Mouse (Mus musculus) CH12.LX (cell line): Measurements from ENCODE around the gene Sh3bp5l. TPM values are rescaled to one million over a fixed set of nuclear protein-coding genes. Genes with fewer than 3 reads are reported as not detected.
A peak's percentile ranks its signal among the peaks of the same experiment; 100 is the strongest.

ENCODE experiments used
- DNase-seq: peaks from one replicate; pipeline ENCODE4 v3.0.0-alpha.2; 2013; ENCODE audit errors: extremely low read depth
- H3K27ac ChIP-seq: 2 replicates; pipeline ENCODE4 v1.5.1; 2012; ENCODE audit warnings: low read depth, mild to moderate bottlenecking, control low read depth, moderate library complexity; ENCODE audit not compliant: insufficient read depth
- H3K27me3 ChIP-seq: replicated peaks from 2 replicates; pipeline ENCODE3; 2012; ENCODE audit warnings: inconsistent platforms
- H3K36me3 ChIP-seq, 2 experiments: replicated peaks in 1 of 2; 2 replicates each; pipeline versions ENCODE3 to v1.6.1; 2012; ENCODE audit warnings: inconsistent platforms in 1 of 2, low read length in 1 of 2, mild to moderate bottlenecking in 1 of 2, mixed read lengths in 1 of 2, moderate library complexity in 1 of 2; ENCODE audit not compliant: control insufficient read depth in 1 of 2, insufficient read depth in 1 of 2
- H3K4me1 ChIP-seq, 2 experiments: 2 replicates each; pipeline ENCODE4 v1.6.1; 2012; ENCODE audit warnings: inconsistent platforms in 1 of 2, moderate library complexity in 1 of 2; ENCODE audit not compliant: insufficient read depth in 2 of 2, control insufficient read depth in 1 of 2
- H3K4me2 ChIP-seq: 2 replicates; pipeline ENCODE4 v1.6.1; 2012; ENCODE audit warnings: low read depth, mild to moderate bottlenecking, control low read depth; ENCODE audit not compliant: poor library complexity, insufficient read depth, severe bottlenecking
- H3K4me3 ChIP-seq, 3 experiments: fragments of 150-350 bp in 1 of 3; sonication (generic) in 1 of 3; replicated peaks in 1 of 3; 2 replicates each; pipeline versions ENCODE3 to v1.5.1; 2011 to 2012; ENCODE audit warnings: low read depth in 2 of 3, low read length in 2 of 3, mild to moderate bottlenecking in 2 of 3, moderate library complexity in 2 of 3, control low read depth in 1 of 3, improper control_type of control experiment in 1 of 3, inconsistent platforms in 1 of 3, mixed read lengths in 1 of 3; ENCODE audit not compliant: poor library complexity in 1 of 3
- H3K79me2 ChIP-seq: replicated peaks from 2 replicates; pipeline ENCODE4 v1.6.1; 2012; ENCODE audit warnings: mild to moderate bottlenecking, moderate library complexity; ENCODE audit not compliant: control insufficient read depth, poor library complexity, insufficient read depth, severe bottlenecking; ENCODE audit errors: extremely low read depth
- H3K9ac ChIP-seq: 2 replicates; pipeline ENCODE4 v1.6.1; 2012; ENCODE audit warnings: low read depth, mild to moderate bottlenecking, control low read depth, moderate library complexity; ENCODE audit not compliant: insufficient read depth
- H3K9me3 ChIP-seq: replicated peaks from 2 replicates; pipeline ENCODE3; 2012; ENCODE audit warnings: low read length, inconsistent platforms, mixed read lengths
- CTCF ChIP-seq, 2 experiments: IDR thresholded peaks in 1 of 2; conservative IDR thresholded peaks in 1 of 2; 2 replicates each; pipeline ENCODE4 v1.5.1; 2011 to 2012; ENCODE audit warnings: low read depth in 2 of 2, low read length in 2 of 2, improper control_type of control experiment in 1 of 2, inconsistent platforms in 1 of 2, mild to moderate bottlenecking in 1 of 2, moderate library complexity in 1 of 2
- E2F4 ChIP-seq: IDR thresholded peaks from 2 replicates; pipeline ENCODE4 v1.6.1; 2011; ENCODE audit warnings: low read depth, low read length, improper control_type of control experiment; ENCODE audit not compliant: insufficient replicate concordance
- ELF1 ChIP-seq: IDR thresholded peaks from 2 replicates; pipeline ENCODE4 v1.6.1; 2014; ENCODE audit warnings: low read depth, mild to moderate bottlenecking, inconsistent platforms, low read length, improper control_type of control experiment
- EP300 ChIP-seq: IDR thresholded peaks from 2 replicates; pipeline ENCODE4 v1.6.1; 2011; ENCODE audit warnings: low read length, improper control_type of control experiment
- ETS1 ChIP-seq: conservative IDR thresholded peaks from 2 replicates; pipeline ENCODE4 v1.6.1; 2012; ENCODE audit warnings: low read depth, mild to moderate bottlenecking, inconsistent platforms, low read length, improper control_type of control experiment, moderate library complexity
- IRF4 ChIP-seq: IDR thresholded peaks from 2 replicates; pipeline ENCODE4 v1.6.1; 2014; ENCODE audit warnings: low read depth, mild to moderate bottlenecking, inconsistent platforms, low read length, improper control_type of control experiment
- JUN ChIP-seq: IDR thresholded peaks from 2 replicates; pipeline ENCODE4 v1.6.1; 2011; ENCODE audit warnings: low read depth, mild to moderate bottlenecking, low read length, improper control_type of control experiment, moderate library complexity; ENCODE audit not compliant: insufficient read depth
- JUND ChIP-seq: conservative IDR thresholded peaks from 2 replicates; pipeline ENCODE4 v1.6.1; 2011; ENCODE audit warnings: low read depth, low read length, improper control_type of control experiment
- KAT2A ChIP-seq: IDR thresholded peaks from 2 replicates; pipeline ENCODE4 v1.6.1; 2012; ENCODE audit warnings: low read length, improper control_type of control experiment, inconsistent platforms; ENCODE audit not compliant: insufficient replicate concordance
- MAFK ChIP-seq: IDR thresholded peaks from 2 replicates; pipeline ENCODE4 v1.6.1; 2011; ENCODE audit warnings: low read length, improper control_type of control experiment; ENCODE audit not compliant: insufficient replicate concordance
- MEF2A ChIP-seq: IDR thresholded peaks from 2 replicates; pipeline ENCODE4 v1.6.1; 2014; ENCODE audit warnings: low read depth, mild to moderate bottlenecking, inconsistent platforms, low read length, improper control_type of control experiment, borderline replicate concordance
- MXI1 ChIP-seq: IDR thresholded peaks from 2 replicates; pipeline ENCODE4 v1.6.1; 2011; ENCODE audit warnings: mild to moderate bottlenecking, low read depth, low read length, improper control_type of control experiment
- NELFE ChIP-seq: IDR thresholded peaks from 2 replicates; pipeline ENCODE4 v1.6.1; 2011; ENCODE audit warnings: low read depth, low read length, improper control_type of control experiment
- PAX5 ChIP-seq: IDR thresholded peaks from 2 replicates; pipeline ENCODE4 v1.6.1; 2012; ENCODE audit warnings: low read length, inconsistent platforms, mixed read lengths
- POLR2A ChIP-seq: IDR thresholded peaks from 2 replicates; pipeline ENCODE4 v1.6.1; 2011; ENCODE audit warnings: low read depth, mild to moderate bottlenecking, improper control_type of control experiment, low read length
- POLR2AphosphoS2 ChIP-seq: IDR thresholded peaks from 2 replicates; pipeline ENCODE4 v1.6.1; 2011; ENCODE audit warnings: low read depth, low read length, improper control_type of control experiment
- RAD21 ChIP-seq: IDR thresholded peaks from 2 replicates; pipeline ENCODE4 v1.6.1; 2011; ENCODE audit warnings: low read depth, mild to moderate bottlenecking, low read length, improper control_type of control experiment, moderate library complexity
- RCOR1 ChIP-seq: conservative IDR thresholded peaks from 2 replicates; pipeline ENCODE4 v1.6.1; 2012; ENCODE audit warnings: low read depth, mild to moderate bottlenecking, inconsistent platforms, low read length, improper control_type of control experiment
- UBTF ChIP-seq: IDR thresholded peaks from 2 replicates; pipeline ENCODE4 v1.6.1; 2012; ENCODE audit warnings: low read depth, mild to moderate bottlenecking, inconsistent platforms, low read length, improper control_type of control experiment, moderate library complexity
- USF2 ChIP-seq: conservative IDR thresholded peaks from 2 replicates; pipeline ENCODE4 v1.6.1; 2011; ENCODE audit warnings: low read depth, low read length, improper control_type of control experiment
- ZC3H11A ChIP-seq: IDR thresholded peaks from 2 replicates; pipeline ENCODE4 v1.6.1; 2012; ENCODE audit warnings: low read depth, mild to moderate bottlenecking, inconsistent platforms, low read length, improper control_type of control experiment
- ZKSCAN1 ChIP-seq: IDR thresholded peaks from 2 replicates; pipeline ENCODE4 v1.6.1; 2012; ENCODE audit warnings: low read depth, inconsistent platforms, low read length, improper control_type of control experiment, borderline replicate concordance
- ZMIZ1 ChIP-seq: IDR thresholded peaks from 2 replicates; pipeline ENCODE4 v1.6.1; 2012; ENCODE audit warnings: low read depth, mild to moderate bottlenecking, inconsistent platforms, low read length, improper control_type of control experiment
- dilution Hi-C: fragments of 300-500 bp; cut with MboI; formaldehyde crosslinking; loops from 2 replicates; pipeline ENCODE4 v1.14.3; 2020; ENCODE audit warnings: low sequenced_read_pairs; ENCODE audit not compliant: extremely low pct_unique_long_range_greater_than_20kb, extremely low pct_ligation_motif_present
- in situ Hi-C: fragments of 300-500 bp; cut with MboI; formaldehyde crosslinking; loops from 3 replicates; pipeline ENCODE4 v1.14.3; 2019; ENCODE audit warnings: low sequenced_read_pairs, low pct_ligation_motif_present, low pct_unique_long_range_greater_than_20kb, mixed read lengths
- polyA plus RNA-seq: library from polyadenylated mRNA; unstranded; fragments of >175 nt; gene quantifications from 2 replicates; pipeline ENCODE4 v1.2.1, GENCODE M21; 2012; ENCODE audit warnings: low read depth; ENCODE audit not compliant: insufficient read length
- total RNA-seq, 2 experiments: library from RNA; depleted of rRNA; stranded (reverse); fragments of 300-350 nt in 1 of 2; fragments of >200 nt in 1 of 2; gene quantifications; 2 replicates each; pipeline ENCODE4 v1.2.3; 2012 to 2014

Sh3bp5l gene
- total and polyA plus RNA-seq, 3 experiments = 18.6 to 27.7 (median 22.8) TPM

GRCm38 (mm10) chr11:58322824-58323569 lies 7.5 kb upstream of the Sh3bp5l start (continued):
- TF ChIP-seq RCOR1 (peak; percentile 83), MEF2A (peak; percentile 63; the same call in 1 of the 2 replicates), JUND (no peak), POLR2AphosphoS2 (peak; percentile 99), IRF4 (peak; percentile 29), E2F4 (0 out of 2 replicates have a peak, but pooled peaks have one; percentile 27), ZC3H11A (no peak), ZMIZ1 (peak; percentile 93), NELFE (peak; percentile 85), ETS1 (no peak; the same call in 1 of the 2 replicates), MAFK (peak; percentile 24; the same call in 1 of the 2 replicates), PAX5 (no peak), EP300 (0 out of 2 replicates have a peak, but pooled peaks have one; percentile 15), ZKSCAN1 (peak; percentile 26; the same call in 1 of the 2 replicates), CTCF (conservative IDR thresholded peaks at IDR 0.05 in 1 of 2, IDR thresholded peaks at IDR 0.05 in 1 of 2; ENCODE audit: low read depth in 2 of 2, low read length in 2 of 2) (no peak), POLR2A (peak; percentile 93), UBTF (peak; percentile 96), JUN (no peak), USF2 (no peak)

DNA sequence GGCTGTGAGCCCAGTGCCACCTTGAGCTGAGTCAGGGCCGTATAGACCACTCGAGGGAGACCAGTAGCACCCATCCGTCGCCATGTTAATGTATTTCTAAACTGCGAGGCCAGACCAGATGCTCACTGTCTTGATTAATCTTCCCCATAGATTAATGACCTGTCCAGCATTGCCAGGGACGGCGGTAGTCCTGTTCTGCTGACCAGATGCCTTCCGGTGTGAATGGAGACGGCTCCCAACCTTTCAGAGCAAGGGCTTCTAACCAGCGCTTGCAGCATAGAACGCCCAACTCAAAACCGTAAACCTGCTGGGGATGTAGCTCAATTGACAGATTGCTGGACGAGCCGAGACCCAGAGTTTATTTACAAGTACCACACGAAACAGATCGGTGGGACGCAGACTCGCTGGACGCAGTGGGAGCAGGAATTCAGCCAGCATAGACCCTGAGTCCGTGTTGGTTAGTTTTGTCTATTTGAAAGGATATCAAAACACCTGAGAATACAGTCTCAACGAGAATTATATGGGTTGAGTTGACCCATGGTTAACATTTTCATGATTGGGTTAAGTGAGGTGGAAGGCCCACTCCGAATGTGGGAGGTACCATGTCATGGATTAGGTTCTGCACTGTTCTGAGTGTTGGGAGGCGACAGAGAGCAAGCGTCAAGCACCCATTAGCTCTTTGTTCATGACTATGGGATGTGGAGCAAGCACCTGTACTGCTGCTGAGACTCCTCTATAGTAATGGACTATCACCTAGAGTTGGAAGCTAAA lies 6.8 kb upstream of the Sh3bp5l start:
- in situ Hi-C loops (no loop called here), dilution Hi-C loops (no loop called here)
- Histone ChIP-seq H3K27me3 (no peaks in the 10 kb centered on the region), H3K4me2 (peak overlapping the region; percentile 78), H3K4me1 (peaks cover 9 to 42% of the 10 kb centered on the region in 2 experiments), H3K79me2 (peaks cover 22% of the 10 kb centered on the region), H3K9me3 (peaks cover 4% of the 10 kb centered on the region), H3K27ac (peak overlapping the region; percentile 35; the same call in 1 of the 2 replicates), H3K36me3 (peaks cover 20 to 65% of the 10 kb centered on the region in 2 experiments), H3K9ac (peak overlapping the region; percentile 50), H3K4me3 (peak overlapping the region; percentile 60 to 73 (median 68))
- DNase-seq = peak; percentile 24
- TF ChIP-seq KAT2A (no peak), RAD21 (no peak), MXI1 (no peak), ELF1 (no peak)
